Mouse (Mus musculus) brain, embryonic 18.5 days (tissue): ENCODE results near the gene Copz1.

Experiments
- DNase-seq: peaks from one replicate; pipeline ENCODE4 v3.0.0-alpha.2; 2012; ENCODE audit warnings: low read depth, low spot score

The Copz1 gene

DNA sequence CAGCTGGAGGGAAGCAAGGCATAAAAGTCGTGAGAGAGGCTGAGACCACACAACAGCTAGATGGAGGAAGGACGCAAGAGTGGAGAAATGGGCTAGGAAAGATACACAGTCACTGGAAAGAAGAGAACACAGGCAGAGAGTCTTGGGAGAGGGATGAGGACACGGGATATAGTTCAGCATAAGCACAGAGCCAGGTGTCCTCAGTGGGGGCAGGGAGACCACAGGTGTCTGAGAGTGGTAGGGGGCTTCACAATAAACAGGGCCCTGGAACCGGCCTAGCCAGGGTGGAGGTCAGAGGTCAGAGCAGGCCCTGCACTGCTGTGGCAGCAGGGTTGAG is 66.3 kb downstream of the Copz1 start:
- no peak for DNase-seq

DNA sequence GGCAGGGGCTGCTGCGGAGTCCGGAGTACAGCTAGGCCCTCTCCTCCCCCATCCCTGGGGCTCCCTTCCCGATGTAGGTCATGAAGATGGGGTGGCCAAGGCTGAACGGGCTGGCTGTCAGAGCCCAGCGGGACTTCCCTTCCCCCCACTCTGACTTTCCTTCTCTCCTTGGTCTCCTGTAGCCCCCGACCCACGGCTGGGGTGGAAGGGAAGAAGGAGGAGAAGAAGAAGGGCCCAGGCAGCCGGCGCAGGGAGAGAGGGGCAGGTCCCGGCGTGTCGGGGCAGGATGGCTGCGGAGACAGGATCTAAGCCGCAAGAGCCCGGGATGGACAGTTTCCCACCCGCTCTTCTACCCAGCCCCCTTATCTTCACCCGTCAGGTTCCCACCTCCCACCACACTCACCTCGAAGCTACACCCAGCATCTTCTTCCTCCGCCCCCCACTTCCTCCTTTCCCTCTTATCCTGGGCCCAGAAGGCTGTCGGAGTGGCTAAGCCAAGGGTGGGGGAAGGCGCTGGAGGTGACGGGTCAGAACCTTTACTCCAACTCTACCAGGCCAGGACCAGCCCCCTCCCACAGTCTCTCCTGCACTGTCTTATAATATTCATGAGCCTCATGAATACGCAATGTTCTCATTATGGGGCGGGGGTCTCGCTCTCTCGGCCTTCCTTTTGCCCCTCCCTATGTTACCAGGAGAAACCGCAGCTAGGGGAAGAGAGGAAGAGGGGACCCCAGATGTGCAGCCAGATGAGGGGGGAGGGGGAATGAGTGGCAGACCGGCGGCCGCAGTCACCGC is 66.8 kb downstream of the Copz1 start:
- DNase-seq = no peak

DNA sequence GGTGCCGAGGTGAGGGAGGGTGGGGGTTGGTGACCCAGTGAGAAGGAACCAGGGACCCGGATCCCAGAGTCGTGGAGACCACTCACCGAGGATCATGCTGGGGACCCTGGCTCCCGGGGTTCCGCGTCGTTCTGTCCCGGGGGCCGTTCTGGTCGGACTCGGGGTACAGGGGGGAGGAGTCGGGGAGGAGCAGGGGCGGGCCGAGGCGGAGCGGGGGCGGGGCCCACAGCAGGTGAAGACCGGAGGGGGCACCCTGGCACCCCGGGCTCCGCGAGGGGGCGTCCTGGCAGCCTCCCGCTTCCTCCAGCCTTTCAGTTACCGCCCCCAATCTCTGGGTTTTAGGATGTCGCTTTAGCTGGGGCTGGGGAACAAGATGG is 67.4 kb downstream of the Copz1 start, which contains the start of gene Zfp385a:
Zfp385a (minus strand) TSS at position 133 of the 377 bp plus-strand sequence.
- no peak for DNase-seq

DNA sequence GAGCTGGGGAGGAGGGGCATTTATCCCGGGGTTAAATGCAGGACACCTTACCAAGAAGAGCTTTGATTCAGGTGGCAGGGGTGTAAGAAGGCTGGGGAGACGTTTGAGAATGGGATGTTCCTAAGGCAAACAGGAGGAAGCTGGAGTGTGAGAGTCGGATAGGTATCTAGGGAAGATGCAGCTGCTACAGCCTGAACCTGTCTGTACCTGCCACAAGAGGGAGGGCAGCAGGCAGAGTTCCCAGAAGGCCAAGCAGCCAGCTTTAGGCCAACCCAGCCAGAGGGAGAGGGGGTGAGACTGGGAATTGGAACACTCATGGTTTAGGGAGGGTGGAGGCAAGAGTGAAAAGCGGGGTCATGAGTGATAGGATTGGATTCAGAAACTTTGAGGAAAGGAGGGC is 68.3 kb downstream of the Copz1 start:
- DNase-seq = no peak

DNA sequence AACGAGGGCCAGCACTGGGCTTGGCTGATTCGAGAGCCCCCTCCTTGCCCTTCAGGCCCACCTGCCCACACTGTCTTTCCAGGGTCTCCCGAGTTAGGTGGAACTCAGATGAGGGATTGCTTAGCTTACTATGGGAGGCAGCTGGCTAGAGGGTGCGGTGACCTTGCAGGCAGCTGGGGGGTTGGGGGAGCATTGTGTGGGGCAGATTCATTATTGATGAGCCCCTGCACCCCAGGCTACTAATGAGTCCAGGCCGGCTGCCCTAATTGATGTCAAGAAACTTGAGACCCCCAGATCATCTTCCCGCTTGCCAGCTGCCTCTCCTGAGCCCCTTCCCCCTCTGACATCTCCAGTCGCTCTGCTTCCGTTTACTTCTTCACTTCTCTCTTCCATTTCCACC is 69.0 kb downstream of the Copz1 start:
- DNase-seq = no peak

DNA sequence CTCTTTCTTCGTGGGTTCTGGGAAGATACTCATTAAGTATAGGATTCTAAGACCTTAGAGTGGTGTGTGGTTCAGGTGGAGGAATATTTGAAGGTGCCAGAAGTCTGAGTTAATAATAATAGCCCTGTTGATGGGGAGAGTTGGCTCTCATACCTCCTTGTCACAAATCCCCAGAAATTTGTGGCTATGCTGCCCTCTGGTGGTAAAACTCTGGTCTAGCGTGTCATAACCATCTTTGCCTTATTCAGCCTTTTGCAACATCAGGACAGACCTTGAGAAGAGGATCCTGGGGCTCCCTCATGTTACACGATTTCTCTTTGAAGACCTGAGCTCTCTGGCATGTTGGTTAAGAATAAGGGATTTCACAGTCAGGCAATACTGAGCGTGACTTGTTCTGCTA is 69.9 kb downstream of the Copz1 start:
- no peak for DNase-seq

DNA sequence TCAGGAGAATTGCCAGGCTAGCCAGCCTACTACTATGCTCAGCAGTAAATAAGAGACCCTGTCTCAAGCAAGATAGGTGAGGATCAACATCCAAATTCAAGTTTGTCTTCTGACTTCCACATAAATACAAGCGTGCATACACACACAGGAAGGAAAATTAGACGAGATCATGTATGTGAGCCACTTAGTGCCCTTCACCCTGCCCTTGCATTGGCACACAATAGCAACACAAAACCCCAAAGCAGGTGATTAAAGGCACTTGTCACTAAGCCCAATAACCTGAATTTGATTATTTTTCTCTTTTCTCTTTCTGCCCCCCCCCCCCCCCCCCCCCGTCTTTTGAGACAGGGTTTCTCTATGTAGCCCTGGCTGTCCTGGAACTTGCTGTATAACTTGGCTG is 70.5 kb downstream of the Copz1 start:
- no peak for DNase-seq

DNA sequence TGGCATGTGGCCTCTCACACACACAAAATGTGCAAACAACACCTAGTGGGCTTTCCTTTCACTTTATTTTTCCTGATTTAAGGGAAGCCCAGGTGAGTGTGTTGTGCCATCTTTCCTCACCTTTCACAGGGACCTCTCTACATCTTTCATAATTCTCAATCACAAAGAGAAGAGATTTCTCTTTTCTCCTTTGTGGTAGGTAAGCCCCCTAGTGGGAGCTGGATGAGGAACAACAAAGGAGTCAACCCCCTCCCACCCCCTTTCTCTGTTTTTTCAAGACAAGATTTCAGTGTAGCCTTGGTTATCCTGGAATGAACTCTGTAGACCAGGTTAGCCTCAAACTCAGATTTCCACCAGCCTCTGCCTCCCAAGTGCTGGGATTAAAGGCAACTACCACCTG is 71.0 kb downstream of the Copz1 start:
- no peak for DNase-seq

DNA sequence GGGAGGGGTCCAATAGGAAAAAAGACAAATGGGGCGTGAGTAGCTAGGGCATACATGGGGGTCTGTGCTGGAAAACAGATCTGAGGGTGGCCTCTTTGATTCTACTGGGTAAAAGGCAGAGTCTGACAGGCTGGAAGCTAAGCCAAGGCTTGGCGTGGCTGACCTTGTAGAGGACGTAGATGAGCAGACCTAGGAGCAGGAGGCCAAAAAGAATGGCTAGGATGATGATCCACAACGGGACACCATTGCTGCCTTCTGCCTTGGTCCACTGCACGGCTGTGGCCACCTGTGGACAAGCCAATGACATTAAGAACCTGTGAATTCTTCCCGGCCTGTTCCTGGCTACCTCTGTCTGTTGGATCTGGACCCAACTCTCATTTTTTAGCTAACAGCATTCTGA is 73.3 kb downstream of the Copz1 start:
- DNase-seq = no peak

DNA sequence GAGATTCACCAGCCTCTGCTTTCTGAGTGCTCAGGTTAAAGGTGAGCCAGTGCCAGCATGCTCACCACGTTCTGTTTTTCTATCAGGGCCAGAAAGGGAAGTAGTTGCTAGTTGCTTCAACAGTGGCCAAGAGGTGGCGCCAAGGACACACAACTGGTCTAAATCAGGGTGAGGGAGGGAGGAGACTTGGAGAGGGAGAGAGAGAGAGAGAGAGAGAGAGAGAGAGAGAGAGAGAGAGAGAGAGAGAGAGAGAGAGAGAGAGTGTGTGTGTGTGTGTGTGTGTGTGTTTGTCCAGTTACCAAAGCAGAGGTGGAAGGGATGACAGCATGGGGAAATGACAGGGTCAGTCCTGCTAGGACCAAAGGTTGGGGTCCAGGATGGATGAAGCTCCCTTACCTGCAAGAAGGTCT is 74.8 kb downstream of the Copz1 start:
- no peak for DNase-seq
